Mouse (Mus musculus): Measurements from ENCODE around the gene Clic1. TPM values are rescaled to one million over a fixed set of nuclear protein-coding genes. Genes with fewer than 3 reads are reported as not detected.

The Clic1 gene
- polyA plus RNA-seq (2015; fragmentation: Nextera tagmentation; extraction: Ambion mirVana), result 240 and 276 TPM in 2 replicates

GRCm38 (mm10) chr17:35049561-35050016, at the start of gene Clic1:
Clic1 (plus strand) TSS chr17:35049966.

GRCm38 (mm10) chr17:35000717-35001451, 48.9 kb upstream of the Clic1 start, which contains the start of gene Vars:
Vars (plus strand) TSS chr17:35000987.

GRCm38 (mm10) chr17:35016376-35016775, 33.4 kb upstream of the Clic1 start, which contains the start of gene Vwa7:
Vwa7 (plus strand) TSS chr17:35016579.

GRCm38 (mm10) chr17:35027277-35028068, 22.3 kb upstream of the Clic1 start, which contains the start of gene Sapcd1:
Sapcd1 (minus strand) TSS chr17:35028016.

GRCm38 (mm10) chr17:35046681-35047455, 2.9 kb upstream of the Clic1 start, which contains the start of gene Msh5:
Msh5 (minus strand) TSS chr17:35046745.

GRCm38 (mm10) chr17:35058911-35059892, 9.4 kb downstream of the Clic1 start, which contains the start of gene Ddah2:
Ddah2 (plus strand) TSS chr17:35059035.

GRCm38 (mm10) chr17:35064951-35065947, 15.5 kb downstream of the Clic1 start, which contains the start of gene Ly6g6c:
Ly6g6c (plus strand) TSS chr17:35065388.

GRCm38 (mm10) chr17:35066084-35066483, 16.3 kb downstream of the Clic1 start, which contains the start of gene Mpig6b:
Mpig6b (minus strand) TSS chr17:35066184.

GRCm38 (mm10) chr17:35076507-35077176, 26.9 kb downstream of the Clic1 start, which contains the start of gene Ly6g6e:
Ly6g6e (plus strand) TSS chr17:35076902.

GRCm38 (mm10) chr17:35077786-35078233, 28.0 kb downstream of the Clic1 start, which contains the start of gene Ly6g6d:
Ly6g6d (minus strand) TSS chr17:35078065.

GRCm38 (mm10) chr17:35085208-35085865, 35.6 kb downstream of the Clic1 start, which contains the start of gene Ly6g6f:
Ly6g6f (minus strand) TSS chr17:35085610.

GRCm38 (mm10) chr17:35088825-35089644, 39.3 kb downstream of the Clic1 start, which contains the start of gene Abhd16a:
Abhd16a (plus strand) TSS chr17:35089263.

GRCm38 (mm10) chr17:35108097-35108496, 58.3 kb downstream of the Clic1 start, which contains the start of gene Ly6g5c:
Ly6g5c (plus strand) TSS chr17:35108279.

All from urinary bladder, postnatal 0 days (tissue).